Mouse (Mus musculus): ENCODE measurements at regions not wholly inside any gene's neighbourhood (a gene's known extent, or its start where the extent isn't known, plus 50 kb on each side); places are given as distances from the start of the nearest gene placed in this dataset.

GRCm38 (mm10) chr12:54446356-54446755 is 210.0 kb downstream of the Sptssa start:
- no peak overlapping the region for H3K27ac ChIP-seq (ENCODE audit: insufficient read depth, low read depth, low read length)
- H3K4me3 ChIP-seq (ENCODE audit: low read depth, low read length) = no peak overlapping the region
- no peak for TF ChIP-seq POLR2A (IDR thresholded peaks at IDR 0.05; ENCODE audit: low read depth, low read length)
- no peak for TF ChIP-seq CTCF (IDR thresholded peaks at IDR 0.05; ENCODE audit: extremely low read depth, insufficient read length, insufficient replicate concordance, low read depth, low read length)
- peaks cover 6% of the 10 kb centered on the region; the same call in 1 of the 2 replicates for H3K4me1 ChIP-seq (ENCODE audit: control insufficient read depth, insufficient read depth, insufficient read length, low read length)
- 80% methylated on average over 7 of the region's 7 CpGs for WGBS
- no peaks in the 10 kb centered on the region for H3K36me3 ChIP-seq (ENCODE audit: control insufficient read depth, insufficient read depth, low read length)
- no peaks in the 10 kb centered on the region for H3K27me3 ChIP-seq (ENCODE audit: control insufficient read depth, insufficient read depth, low read length)

GRCm38 (mm10) chr12:54444416-54444815 is 212.0 kb downstream of the Sptssa start:
- Histone ChIP-seq H3K4me1 (ENCODE audit: control insufficient read depth, insufficient read depth, insufficient read length, low read length) (peaks cover 6% of the 10 kb centered on the region; the same call in 1 of the 2 replicates), H3K27me3 (ENCODE audit: control insufficient read depth, insufficient read depth, low read length) (no peaks in the 10 kb centered on the region), H3K27ac (ENCODE audit: insufficient read depth, low read depth, low read length) (no peak overlapping the region), H3K36me3 (ENCODE audit: control insufficient read depth, insufficient read depth, low read length) (no peaks in the 10 kb centered on the region), H3K4me3 (ENCODE audit: low read depth, low read length) (no peak overlapping the region)
- 54% methylated on average over 4 of the region's 4 CpGs for WGBS
- TF ChIP-seq CTCF (IDR thresholded peaks at IDR 0.05; ENCODE audit: extremely low read depth, insufficient read length, insufficient replicate concordance, low read depth, low read length) (no peak), POLR2A (IDR thresholded peaks at IDR 0.05; ENCODE audit: low read depth, low read length) (no peak)

GRCm38 (mm10) chr12:54443285-54443684 is 213.1 kb downstream of the Sptssa start:
- 81% methylated on average over 2 of the region's 2 CpGs for WGBS
- Histone ChIP-seq H3K4me1 (ENCODE audit: control insufficient read depth, insufficient read depth, insufficient read length, low read length) (peaks cover 6% of the 10 kb centered on the region; the same call in 1 of the 2 replicates), H3K27me3 (ENCODE audit: control insufficient read depth, insufficient read depth, low read length) (no peaks in the 10 kb centered on the region)

DNA sequence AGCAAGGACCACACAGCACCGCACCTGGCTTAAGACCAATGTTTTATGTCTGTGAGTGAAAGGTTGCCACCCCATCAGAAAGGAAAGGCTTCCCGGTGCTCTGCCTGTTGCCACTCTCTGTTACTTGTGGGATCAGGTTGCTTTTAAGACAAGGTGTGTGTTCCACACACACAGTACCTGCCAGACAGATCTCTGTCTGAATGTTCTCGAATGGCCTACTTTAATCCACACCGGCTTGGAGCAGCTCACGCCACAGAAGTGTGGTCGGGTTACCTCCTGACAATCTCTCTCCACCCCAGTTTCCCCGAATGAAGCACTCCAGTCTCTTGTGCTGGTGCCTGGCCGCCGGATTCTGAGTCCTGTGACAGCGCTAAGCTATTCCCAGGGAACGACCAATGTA is 214.0 kb downstream of the Sptssa start:
- peaks cover 6% of the 10 kb centered on the region; the same call in 1 of the 2 replicates for H3K4me1 ChIP-seq (ENCODE audit: control insufficient read depth, insufficient read depth, insufficient read length, low read length)
- no peaks in the 10 kb centered on the region for H3K36me3 ChIP-seq (ENCODE audit: control insufficient read depth, insufficient read depth, low read length)
- 85% methylated on average over 11 of the region's 11 CpGs for WGBS
- no peaks in the 10 kb centered on the region for H3K27me3 ChIP-seq (ENCODE audit: control insufficient read depth, insufficient read depth, low read length)
- H3K4me3 ChIP-seq (ENCODE audit: low read depth, low read length) = no peak overlapping the region
- H3K27ac ChIP-seq (ENCODE audit: insufficient read depth, low read depth, low read length) = no peak overlapping the region
- TF ChIP-seq CTCF (IDR thresholded peaks at IDR 0.05; ENCODE audit: extremely low read depth, insufficient read length, insufficient replicate concordance, low read depth, low read length) = no peak
- no peak for TF ChIP-seq POLR2A (IDR thresholded peaks at IDR 0.05; ENCODE audit: low read depth, low read length)

More at GRCm38 (mm10) chr12:54443285-54443684, 213.1 kb downstream of the Sptssa start:
- Histone ChIP-seq H3K4me3 (ENCODE audit: low read depth, low read length) (no peak overlapping the region), H3K36me3 (ENCODE audit: control insufficient read depth, insufficient read depth, low read length) (no peaks in the 10 kb centered on the region), H3K27ac (ENCODE audit: insufficient read depth, low read depth, low read length) (no peak overlapping the region)
- TF ChIP-seq POLR2A (IDR thresholded peaks at IDR 0.05; ENCODE audit: low read depth, low read length) (no peak), CTCF (IDR thresholded peaks at IDR 0.05; ENCODE audit: extremely low read depth, insufficient read length, insufficient replicate concordance, low read depth, low read length) (no peak)

- 62% methylated on average over 6 of the region's 6 CpGs for WGBS
- H3K4me3 ChIP-seq (ENCODE audit: low read depth, low read length) = no peak overlapping the region
- H3K27me3 ChIP-seq (ENCODE audit: control insufficient read depth, insufficient read depth, low read length) = no peaks in the 10 kb centered on the region
- no peaks in the 10 kb centered on the region for H3K36me3 ChIP-seq (ENCODE audit: control insufficient read depth, insufficient read depth, low read length)
- peaks cover 6% of the 10 kb centered on the region; the same call in 1 of the 2 replicates for H3K4me1 ChIP-seq (ENCODE audit: control insufficient read depth, insufficient read depth, insufficient read length, low read length)
- no peak overlapping the region for H3K27ac ChIP-seq (ENCODE audit: insufficient read depth, low read depth, low read length)
- TF ChIP-seq CTCF (IDR thresholded peaks at IDR 0.05; ENCODE audit: extremely low read depth, insufficient read length, insufficient replicate concordance, low read depth, low read length) (no peak), POLR2A (IDR thresholded peaks at IDR 0.05; ENCODE audit: low read depth, low read length) (no peak)
These were observed 215.4 kb downstream of the Sptssa start for GRCm38 (mm10) chr12:54440851-54441593.

- no peak for TF ChIP-seq POLR2A (IDR thresholded peaks at IDR 0.05; ENCODE audit: low read depth, low read length)
- no peak for TF ChIP-seq CTCF (IDR thresholded peaks at IDR 0.05; ENCODE audit: extremely low read depth, insufficient read length, insufficient replicate concordance, low read depth, low read length)
These were observed 217.6 kb downstream of the Sptssa start for GRCm38 (mm10) chr12:54438793-54439192.

GRCm38 (mm10) chr12:54425236-54425635 is 221.6 kb upstream of the Egln3 start:
- TF ChIP-seq CTCF (IDR thresholded peaks at IDR 0.05; ENCODE audit: extremely low read depth, insufficient read length, insufficient replicate concordance, low read depth, low read length) (no peak), POLR2A (IDR thresholded peaks at IDR 0.05; ENCODE audit: low read depth, low read length) (no peak)
- Histone ChIP-seq H3K27ac (ENCODE audit: insufficient read depth, low read depth, low read length) (no peak overlapping the region), H3K27me3 (ENCODE audit: control insufficient read depth, insufficient read depth, low read length) (no peaks in the 10 kb centered on the region), H3K4me3 (ENCODE audit: low read depth, low read length) (no peak overlapping the region), H3K36me3 (ENCODE audit: control insufficient read depth, insufficient read depth, low read length) (no peaks in the 10 kb centered on the region), H3K4me1 (ENCODE audit: control insufficient read depth, insufficient read depth, insufficient read length, low read length) (no peaks in the 10 kb centered on the region)
- 74% methylated on average over 6 of the region's 6 CpGs for WGBS

More at GRCm38 (mm10) chr12:54438793-54439192, 217.6 kb downstream of the Sptssa start:
- no peak overlapping the region for H3K4me3 ChIP-seq (ENCODE audit: low read depth, low read length)
- peaks cover 3% of the 10 kb centered on the region; the same call in 1 of the 2 replicates for H3K4me1 ChIP-seq (ENCODE audit: control insufficient read depth, insufficient read depth, insufficient read length, low read length)
- 68% methylated on average over 4 of the region's 4 CpGs for WGBS
- H3K36me3 ChIP-seq (ENCODE audit: control insufficient read depth, insufficient read depth, low read length) = no peaks in the 10 kb centered on the region
- H3K27me3 ChIP-seq (ENCODE audit: control insufficient read depth, insufficient read depth, low read length) = no peaks in the 10 kb centered on the region
- H3K27ac ChIP-seq (ENCODE audit: insufficient read depth, low read depth, low read length) = no peak overlapping the region
